Mouse (Mus musculus): ENCODE measurements at regions not wholly inside any gene's neighbourhood (a gene's known extent, or its start where the extent isn't known, plus 50 kb on each side); places are given as distances from the start of the nearest gene placed in this dataset.

DNA sequence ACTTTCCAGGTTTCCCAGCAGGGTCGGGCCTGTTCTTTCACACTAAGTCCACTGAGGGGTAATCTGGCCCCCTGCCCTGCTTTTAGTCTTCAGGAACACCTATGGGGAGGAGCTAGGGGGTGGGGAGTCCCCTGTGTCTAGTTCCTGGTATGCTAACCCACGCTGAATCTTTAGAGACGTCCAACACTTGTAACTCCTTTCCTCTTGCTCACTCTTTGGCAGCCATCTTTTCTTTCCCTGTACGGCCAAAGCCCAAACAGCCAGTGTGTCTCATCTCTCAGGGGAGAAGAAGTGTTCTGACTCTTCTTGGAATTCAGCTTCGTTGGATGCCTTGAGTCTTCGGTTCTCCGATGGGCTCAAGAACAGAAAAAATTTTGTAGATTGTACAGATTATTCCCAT, 68.4 kb upstream of the Lnx1 start:
- Histone ChIP-seq H3K4me1 (ENCODE audit: control insufficient read depth in 2 of 2, insufficient read depth in 2 of 2, low read length in 2 of 2, poor library complexity in 1 of 2) (no peaks in the 10 kb centered on the region), H3K9ac (ENCODE audit: insufficient read depth, low read depth, low read length, poor library complexity, severe bottlenecking) (no peak overlapping the region), H3K27ac (ENCODE audit: insufficient read depth, low read depth, low read length, poor library complexity, severe bottlenecking) (no peak overlapping the region), H3K36me3 (ENCODE audit: control insufficient read depth, insufficient read depth, low read length, poor library complexity, severe bottlenecking) (no peaks in the 10 kb centered on the region), H3K4me3 (ENCODE audit: insufficient read depth in 1 of 2, low read depth in 1 of 2, low read length in 2 of 2, poor library complexity in 1 of 2, severe bottlenecking in 1 of 2) (no peak overlapping the region), H3K9me3 (ENCODE audit: control insufficient read depth, insufficient read depth, low read depth, low read length) (no peaks in the 10 kb centered on the region)
- no peak for DNase-seq (ENCODE audit: low read depth, low spot score)
- TF ChIP-seq HCFC1 (IDR thresholded peaks at IDR 0.05; ENCODE audit: borderline replicate concordance, insufficient read depth, low read length): no peak
- no peak for TF ChIP-seq MAFK (IDR thresholded peaks at IDR 0.05; ENCODE audit: insufficient read depth, low read depth, low read length)
- TF ChIP-seq ZNF384 (IDR thresholded peaks at IDR 0.05; ENCODE audit: low read depth, low read length): no peak
- no peak for TF ChIP-seq CHD2 (IDR thresholded peaks at IDR 0.05; ENCODE audit: low read depth, low read length)
- TF ChIP-seq ZC3H11A (IDR thresholded peaks at IDR 0.05; ENCODE audit: borderline replicate concordance, low read depth, low read length): no peak
- in situ Hi-C loops (cut with MboI; ENCODE audit: low sequenced_read_pairs in 2 of 2, unreplicated experiment in 2 of 2): no loop called here

GRCm38 (mm10) chr5:74769023-74769422, 66.3 kb upstream of the Lnx1 start:
- H3K4me1 ChIP-seq (ENCODE audit: control insufficient read depth in 2 of 2, insufficient read depth in 2 of 2, low read length in 2 of 2, poor library complexity in 1 of 2): no peaks in the 10 kb centered on the region
- no peak overlapping the region for H3K27ac ChIP-seq (ENCODE audit: insufficient read depth, low read depth, low read length, poor library complexity, severe bottlenecking)
- in situ Hi-C loops (cut with MboI; ENCODE audit: low sequenced_read_pairs in 2 of 2, unreplicated experiment in 2 of 2): no loop called here
- TF ChIP-seq HCFC1 (IDR thresholded peaks at IDR 0.05; ENCODE audit: borderline replicate concordance, insufficient read depth, low read length) (no peak), ZNF384 (IDR thresholded peaks at IDR 0.05; ENCODE audit: low read depth, low read length) (no peak), ZC3H11A (IDR thresholded peaks at IDR 0.05; ENCODE audit: borderline replicate concordance, low read depth, low read length) (no peak), CHD2 (IDR thresholded peaks at IDR 0.05; ENCODE audit: low read depth, low read length) (no peak), MAFK (IDR thresholded peaks at IDR 0.05; ENCODE audit: insufficient read depth, low read depth, low read length) (no peak)
- H3K9me3 ChIP-seq (ENCODE audit: control insufficient read depth, insufficient read depth, low read depth, low read length): no peaks in the 10 kb centered on the region
- H3K36me3 ChIP-seq (ENCODE audit: control insufficient read depth, insufficient read depth, low read length, poor library complexity, severe bottlenecking): no peaks in the 10 kb centered on the region
- no peak overlapping the region for H3K9ac ChIP-seq (ENCODE audit: insufficient read depth, low read depth, low read length, poor library complexity, severe bottlenecking)
- DNase-seq (ENCODE audit: low read depth, low spot score): no peak
- no peak overlapping the region for H3K4me3 ChIP-seq (ENCODE audit: insufficient read depth in 1 of 2, low read depth in 1 of 2, low read length in 2 of 2, poor library complexity in 1 of 2, severe bottlenecking in 1 of 2)

DNA sequence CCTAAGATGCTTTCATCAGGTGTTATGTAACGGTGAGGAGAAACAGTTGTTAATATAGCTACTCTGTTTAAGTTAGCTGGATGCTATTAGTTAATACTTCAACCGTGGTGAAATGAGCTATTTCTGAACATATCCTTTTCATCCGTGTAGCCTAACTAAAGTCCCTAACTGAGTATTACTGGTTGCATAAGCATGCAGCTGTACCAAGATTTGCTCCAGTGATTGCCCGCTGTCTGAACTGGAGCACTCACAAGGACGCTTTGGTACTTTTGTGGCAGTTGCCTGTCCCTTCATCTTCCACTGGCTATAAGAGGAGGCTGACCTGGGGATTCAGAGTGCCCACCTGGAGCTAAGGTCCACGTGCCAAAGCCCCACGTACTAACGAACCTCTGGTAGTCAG, 65.3 kb upstream of the Lnx1 start:
- in situ Hi-C loops (cut with MboI; ENCODE audit: low sequenced_read_pairs in 2 of 2, unreplicated experiment in 2 of 2): no loop called here
- TF ChIP-seq ZC3H11A (IDR thresholded peaks at IDR 0.05; ENCODE audit: borderline replicate concordance, low read depth, low read length) (no peak), MAFK (IDR thresholded peaks at IDR 0.05; ENCODE audit: insufficient read depth, low read depth, low read length) (no peak), HCFC1 (IDR thresholded peaks at IDR 0.05; ENCODE audit: borderline replicate concordance, insufficient read depth, low read length) (no peak), CHD2 (IDR thresholded peaks at IDR 0.05; ENCODE audit: low read depth, low read length) (no peak), ZNF384 (IDR thresholded peaks at IDR 0.05; ENCODE audit: low read depth, low read length) (no peak)
- Histone ChIP-seq H3K9ac (ENCODE audit: insufficient read depth, low read depth, low read length, poor library complexity, severe bottlenecking) (no peak overlapping the region), H3K27ac (ENCODE audit: insufficient read depth, low read depth, low read length, poor library complexity, severe bottlenecking) (no peak overlapping the region), H3K9me3 (ENCODE audit: control insufficient read depth, insufficient read depth, low read depth, low read length) (no peaks in the 10 kb centered on the region), H3K4me3 (ENCODE audit: insufficient read depth in 1 of 2, low read depth in 1 of 2, low read length in 2 of 2, poor library complexity in 1 of 2, severe bottlenecking in 1 of 2) (no peak overlapping the region), H3K4me1 (ENCODE audit: control insufficient read depth in 2 of 2, insufficient read depth in 2 of 2, low read length in 2 of 2, poor library complexity in 1 of 2) (no peaks in the 10 kb centered on the region), H3K36me3 (ENCODE audit: control insufficient read depth, insufficient read depth, low read length, poor library complexity, severe bottlenecking) (no peaks in the 10 kb centered on the region)
- no peak for DNase-seq (ENCODE audit: low read depth, low spot score)

- Histone ChIP-seq H3K4me3 (ENCODE audit: insufficient read depth in 1 of 2, low read depth in 1 of 2, low read length in 2 of 2, poor library complexity in 1 of 2, severe bottlenecking in 1 of 2) (no peak overlapping the region), H3K9me3 (ENCODE audit: control insufficient read depth, insufficient read depth, low read depth, low read length) (no peaks in the 10 kb centered on the region), H3K4me1 (ENCODE audit: control insufficient read depth in 2 of 2, insufficient read depth in 2 of 2, low read length in 2 of 2, poor library complexity in 1 of 2) (no peaks in the 10 kb centered on the region), H3K27ac (ENCODE audit: insufficient read depth, low read depth, low read length, poor library complexity, severe bottlenecking) (no peak overlapping the region), H3K9ac (ENCODE audit: insufficient read depth, low read depth, low read length, poor library complexity, severe bottlenecking) (no peak overlapping the region), H3K36me3 (ENCODE audit: control insufficient read depth, insufficient read depth, low read length, poor library complexity, severe bottlenecking) (no peaks in the 10 kb centered on the region)
- TF ChIP-seq MAFK (IDR thresholded peaks at IDR 0.05; ENCODE audit: insufficient read depth, low read depth, low read length) (no peak), CHD2 (IDR thresholded peaks at IDR 0.05; ENCODE audit: low read depth, low read length) (no peak), HCFC1 (IDR thresholded peaks at IDR 0.05; ENCODE audit: borderline replicate concordance, insufficient read depth, low read length) (no peak), ZNF384 (IDR thresholded peaks at IDR 0.05; ENCODE audit: low read depth, low read length) (no peak), ZC3H11A (IDR thresholded peaks at IDR 0.05; ENCODE audit: borderline replicate concordance, low read depth, low read length) (no peak)
- in situ Hi-C loops (cut with MboI; ENCODE audit: low sequenced_read_pairs in 2 of 2, unreplicated experiment in 2 of 2): no loop called here
- DNase-seq (ENCODE audit: low read depth, low spot score): no peak
These were observed 63.5 kb upstream of the Lnx1 start for GRCm38 (mm10) chr5:74766211-74766610.
